Mouse (Mus musculus) large intestine, adult 2 months (tissue): ENCODE data around the gene Gm14409. TPM values are rescaled to one million over a fixed set of nuclear protein-coding genes. Genes with fewer than 3 reads are reported as not detected.
"Not testable (repeated sequence)": the region's sequence is repeated elsewhere in the genome, so short reads cannot be mapped to it uniquely, and the experiment has no call there.

ENCODE experiments used
- DNase-seq: peaks from one replicate; pipeline ENCODE4 v3.0.0-alpha.2; 2012; ENCODE audit warnings: low read depth, low spot score
- WGBS: fragments of 180-500 bp; shearing (Covaris S2); methylation state at CpG from one replicate; pipeline ENCODE4 v1.1.7; 2018; 5-methylcytosine and 5-hydroxymethylcytosine counted together
- polyA plus RNA-seq: library from polyadenylated mRNA; depleted of rRNA; stranded (reverse); fragments of >200 nt; gene quantifications from 2 replicates; pipeline ENCODE4 v1.2.3, GENCODE M21; 2012; rRNA removed

Gm14409 gene
- polyA plus RNA-seq = not detected in 2 replicates

GRCm38 (mm10) chr2:177266936-177267335 lies at the start of gene Gm14409:
Gene Gm14409 (minus strand): TSS chr2:177267036.
- DNase-seq = not testable (repeated sequence)
- no CpG with 5 or more reads among the region's 2 CpGs for WGBS

- 70% methylated on average over 4 of the region's 4 CpGs for WGBS
- not testable (repeated sequence) for DNase-seq
Measured at GRCm38 (mm10) chr2:177309627-177310026, 42.8 kb upstream of the Gm14409 start.

- no CpG with 5 or more reads among the region's 2 CpGs for WGBS
- not testable (repeated sequence) for DNase-seq
Measured at GRCm38 (mm10) chr2:177304980-177305379, 38.1 kb upstream of the Gm14409 start.

GRCm38 (mm10) chr2:177283701-177284100 lies 16.9 kb upstream of the Gm14409 start:
- not testable (repeated sequence) for DNase-seq
- WGBS = 25% methylated on average over 3 of the region's 3 CpGs

- DNase-seq = not testable (repeated sequence)
- WGBS = 74% methylated on average over 2 of the region's 2 CpGs
Measured at GRCm38 (mm10) chr2:177277754-177278153, 10.9 kb upstream of the Gm14409 start.

GRCm38 (mm10) chr2:177272237-177272636 lies 5.4 kb upstream of the Gm14409 start:
- not testable (repeated sequence) for DNase-seq
- WGBS = 80% methylated on average over 2 of the region's 2 CpGs

GRCm38 (mm10) chr2:177247449-177247848 lies 19.4 kb downstream of the Gm14409 start:
- WGBS = 78% methylated on average over 2 of the region's 2 CpGs
- not testable (repeated sequence) for DNase-seq

GRCm38 (mm10) chr2:177230461-177230860 lies 36.4 kb downstream of the Gm14409 start:
- 52% methylated on average over 2 of the region's 2 CpGs for WGBS
- DNase-seq = not testable (repeated sequence)

Other genes with a start within 250 kb of the Gm14409 start
- not detected in 2 replicates for gene Gm14401, start 192.7 kb downstream of the Gm14409 start, polyA plus RNA-seq
- 1.9 and 3.4 TPM in 2 replicates for gene Gm14410, start 60.6 kb downstream of the Gm14409 start, polyA plus RNA-seq
- gene Gm14412, start 57.3 kb upstream of the Gm14409 start, polyA plus RNA-seq = not detected in 2 replicates
- gene Gm14418, start 131.3 kb upstream of the Gm14409 start, polyA plus RNA-seq = 0.11 and 0.36 TPM in 2 replicates
- 2.2 and 4.3 TPM in 2 replicates for gene Zfp970, start 197.7 kb upstream of the Gm14409 start, polyA plus RNA-seq
- 0.34 and 0.50 TPM in 2 replicates for gene Gm14403, start 231.2 kb upstream of the Gm14409 start, polyA plus RNA-seq